Mouse (Mus musculus): ENCODE measurements around the gene Acox2. TPM values are rescaled to one million over a fixed set of nuclear protein-coding genes. Genes with fewer than 3 reads are reported as not detected.
"Not testable (repeated sequence)": the region's sequence is repeated elsewhere in the genome, so short reads cannot be mapped to it uniquely, and the experiment has no call there.

Acox2 gene
- total RNA-seq (2021): not detected
- long read RNA-seq, experiment 1: 0 reads
- long read RNA-seq, experiment 2: 0 reads

- DNase-seq (ENCODE audit: low spot score in 2 of 2): no peak
- intact Hi-C loops (cut with DNase I): no loop called here
Observed at GRCm38 (mm10) chr14:8259166-8259565, at the start of gene Acox2. Gene Acox2 (minus strand): TSS chr14:8259353.

DNA sequence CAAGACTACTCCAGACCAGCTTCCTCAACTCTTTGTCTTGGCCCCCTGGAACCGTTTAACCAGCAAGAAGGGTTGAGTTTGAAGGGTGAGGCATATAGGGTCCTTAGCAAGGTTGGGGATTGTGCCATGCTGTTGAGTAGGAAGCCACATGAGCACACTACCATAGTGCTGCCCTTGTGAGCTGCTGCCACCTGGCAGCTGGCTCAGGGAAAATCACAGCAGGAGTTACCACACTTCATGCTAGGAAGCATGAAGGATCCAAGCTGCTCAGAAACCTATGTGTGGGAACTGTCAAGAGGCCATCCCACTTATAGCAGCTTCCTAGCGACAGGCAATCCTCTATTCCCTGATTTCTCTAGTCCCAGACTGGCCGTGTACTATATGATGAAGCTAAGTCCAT is 49.5 kb upstream of the Acox2 start:
- intact Hi-C loops (cut with DNase I): no loop called here
- DNase-seq (ENCODE audit: low spot score in 2 of 2): peak in 1 of 2 experiments; percentile 31

GRCm38 (mm10) chr14:8306884-8307283 is 47.7 kb upstream of the Acox2 start:
- intact Hi-C loops (cut with DNase I): no loop called here
- no peak for DNase-seq (ENCODE audit: low spot score in 2 of 2)

DNA sequence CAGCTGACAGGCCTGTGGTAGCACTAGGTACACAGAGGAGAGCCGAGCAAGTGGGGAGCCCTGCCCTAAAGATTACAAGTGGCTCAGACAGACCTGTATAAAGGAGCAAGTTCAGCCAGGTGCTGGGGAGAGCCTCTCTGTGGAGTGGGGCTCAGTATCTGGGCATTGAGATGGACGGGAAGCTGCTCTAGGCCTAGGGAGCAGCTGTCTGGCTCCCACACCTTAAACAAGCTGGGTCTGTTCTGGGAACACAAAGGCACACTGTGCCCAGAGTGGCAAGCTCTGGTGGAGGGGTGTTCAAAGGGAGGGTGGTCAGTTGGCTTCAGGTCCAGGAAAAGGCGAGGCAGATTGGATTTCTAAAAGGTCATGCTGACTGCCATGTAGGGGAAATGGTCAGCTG is 45.9 kb upstream of the Acox2 start:
- intact Hi-C loops (cut with DNase I): no loop called here
- no peak for DNase-seq (ENCODE audit: low spot score in 2 of 2)

DNA sequence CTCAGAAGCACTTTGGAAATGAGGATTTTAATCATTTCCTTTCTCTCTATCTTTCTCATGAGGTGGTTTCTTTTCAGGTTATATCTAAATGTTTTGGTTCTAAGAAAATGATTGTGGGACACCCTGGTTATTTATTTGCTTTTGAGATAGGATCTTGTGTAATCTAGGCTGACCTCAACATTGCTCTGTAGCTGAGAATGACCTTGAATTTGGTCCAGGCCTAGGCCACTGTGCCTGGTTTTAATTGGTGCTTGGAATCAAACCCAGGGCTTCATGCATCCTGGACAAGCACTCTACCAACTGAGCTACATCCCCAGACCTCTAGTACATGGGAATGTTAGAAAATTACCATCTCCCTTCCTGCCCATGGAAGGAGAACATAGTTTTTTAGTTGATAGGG is 44.9 kb upstream of the Acox2 start:
- DNase-seq (ENCODE audit: low spot score in 2 of 2): no peak
- intact Hi-C loops (cut with DNase I): loop anchor here (5.0 kb wide), 1 partner anchor 62 kb away; no protein-coding TSS in a partner anchor

DNA sequence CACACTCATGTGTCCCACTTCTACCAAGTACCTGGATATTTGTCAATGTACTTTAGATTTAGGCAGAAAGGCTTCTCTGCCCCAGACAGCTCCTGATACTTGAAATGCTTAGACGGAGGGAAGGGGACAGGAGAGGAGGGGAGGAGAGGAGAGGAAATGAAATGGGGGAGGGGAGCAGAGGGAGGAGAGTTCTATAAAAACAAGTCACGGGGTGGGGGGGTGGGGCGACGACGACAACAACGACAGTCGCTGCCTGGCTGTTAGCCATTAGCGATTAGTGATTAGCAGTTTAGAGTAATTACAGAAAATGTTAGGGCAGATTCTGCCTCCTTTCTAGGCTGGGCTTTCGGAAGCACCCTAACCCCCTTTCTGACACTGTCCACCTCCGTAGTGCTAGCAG is 43.5 kb upstream of the Acox2 start:
- intact Hi-C loops (cut with DNase I): loop anchor here (5.0 kb wide), 1 partner anchor 60 kb away; no protein-coding TSS in a partner anchor
- no peak for DNase-seq (ENCODE audit: low spot score in 2 of 2)

GRCm38 (mm10) chr14:8300281-8300680 is 41.1 kb upstream of the Acox2 start:
- DNase-seq (ENCODE audit: low spot score in 2 of 2): peak in 1 of 2 experiments; percentile 32
- intact Hi-C loops (cut with DNase I): loop anchor here (2.0 to 5.0 kb wide), 2 partner anchors 43 to 58 kb away; no protein-coding TSS in a partner anchor

GRCm38 (mm10) chr14:8297889-8298293 is 38.7 kb upstream of the Acox2 start:
- intact Hi-C loops (cut with DNase I): loop anchor here (5.0 kb wide), 2 partner anchors 36 to 71 kb away; no protein-coding TSS in a partner anchor
- peak in 1 of 2 experiments; percentile 62 for DNase-seq (ENCODE audit: low spot score in 2 of 2)

DNA sequence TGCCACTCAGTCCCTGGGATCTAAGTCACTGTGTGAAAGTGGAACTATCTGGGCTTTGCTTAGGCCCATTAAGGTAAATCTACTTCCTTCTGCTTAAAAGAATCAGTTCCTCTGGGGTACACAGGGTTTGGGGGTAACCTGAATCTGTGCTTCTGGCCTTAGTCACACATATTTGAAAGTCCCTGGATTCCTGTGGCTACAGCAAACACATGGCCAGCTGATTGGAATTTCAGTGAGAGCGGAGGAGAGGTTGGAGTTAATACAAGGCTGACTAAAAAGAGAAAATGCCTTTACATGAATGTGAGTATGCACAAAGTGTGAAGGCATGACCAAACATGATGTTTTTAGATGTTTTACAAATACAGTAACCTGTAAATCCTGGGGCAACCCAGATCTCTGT is 35.1 kb upstream of the Acox2 start:
- intact Hi-C loops (cut with DNase I): no loop called here
- no peak for DNase-seq (ENCODE audit: low spot score in 2 of 2)

DNA sequence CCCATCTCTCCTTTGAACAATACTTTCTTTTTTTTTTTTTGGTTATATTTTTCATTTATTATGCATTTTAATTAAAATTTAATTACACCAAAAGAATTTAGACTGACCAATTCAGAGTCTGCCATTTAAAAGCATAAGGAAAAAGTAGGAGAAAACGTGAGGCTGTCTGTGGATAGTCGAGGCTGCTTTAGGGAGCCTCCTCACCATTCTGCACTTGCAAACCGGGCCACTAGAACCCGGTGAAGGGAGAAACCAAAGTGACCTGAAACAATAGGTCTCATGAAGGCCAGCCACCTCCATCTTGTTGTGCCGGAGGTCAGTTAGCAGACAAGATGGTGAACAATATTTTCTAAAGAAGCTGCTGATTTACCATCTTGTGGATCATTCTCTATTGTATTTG is 27.4 kb upstream of the Acox2 start:
- intact Hi-C loops (cut with DNase I): not testable (repeated sequence)
- DNase-seq (ENCODE audit: low spot score in 2 of 2): peak; percentile 45 to 94

GRCm38 (mm10) chr14:8283784-8284183 is 24.6 kb upstream of the Acox2 start:
- no peak for DNase-seq (ENCODE audit: low spot score in 2 of 2)
- intact Hi-C loops (cut with DNase I): no loop called here

DNA sequence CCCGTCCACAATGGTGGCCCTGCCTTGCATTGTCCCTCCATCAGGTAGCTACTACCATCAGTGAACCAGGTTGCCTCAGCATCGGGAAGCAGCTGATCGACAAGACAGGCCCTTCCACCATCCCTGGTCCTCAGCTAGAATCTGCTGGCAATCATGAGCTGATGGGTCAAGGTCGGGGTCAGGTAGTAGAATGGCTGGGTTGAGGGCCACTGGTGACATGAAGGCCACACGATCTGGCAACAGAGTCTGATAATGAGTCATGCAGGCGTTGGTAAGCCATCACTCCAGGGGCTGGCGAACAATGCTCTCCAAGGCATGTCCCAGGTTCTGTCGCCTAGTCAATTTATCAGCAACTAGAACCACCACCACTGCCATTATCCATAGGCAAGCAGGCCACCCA is 12.1 kb upstream of the Acox2 start:
- DNase-seq (ENCODE audit: low spot score in 2 of 2); intact Hi-C loops (cut with DNase I): not testable (repeated sequence)

DNA sequence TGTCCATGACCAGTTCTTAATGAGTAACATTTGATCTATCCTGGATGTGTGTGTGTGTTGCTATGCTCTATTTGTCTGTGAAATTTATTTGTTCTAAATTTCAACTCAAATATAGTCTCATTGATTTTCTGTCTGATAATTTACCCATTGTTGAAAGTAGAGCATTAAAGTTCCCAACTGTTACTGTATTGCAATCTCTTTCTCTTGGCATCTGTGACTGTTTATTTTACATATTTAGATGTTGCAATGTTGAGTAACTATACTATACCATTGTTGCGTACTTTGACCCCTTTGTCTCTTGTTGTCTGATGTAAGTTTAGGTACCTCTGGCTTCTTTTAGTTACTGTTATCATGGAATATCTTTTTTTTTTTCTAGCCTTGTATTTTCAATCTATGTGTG is 5.2 kb upstream of the Acox2 start:
- no peak for DNase-seq (ENCODE audit: low spot score in 2 of 2)
- intact Hi-C loops (cut with DNase I): loop anchor here (5.0 kb wide), 2 partner anchors 33 to 83 kb away; no protein-coding TSS in a partner anchor

DNA sequence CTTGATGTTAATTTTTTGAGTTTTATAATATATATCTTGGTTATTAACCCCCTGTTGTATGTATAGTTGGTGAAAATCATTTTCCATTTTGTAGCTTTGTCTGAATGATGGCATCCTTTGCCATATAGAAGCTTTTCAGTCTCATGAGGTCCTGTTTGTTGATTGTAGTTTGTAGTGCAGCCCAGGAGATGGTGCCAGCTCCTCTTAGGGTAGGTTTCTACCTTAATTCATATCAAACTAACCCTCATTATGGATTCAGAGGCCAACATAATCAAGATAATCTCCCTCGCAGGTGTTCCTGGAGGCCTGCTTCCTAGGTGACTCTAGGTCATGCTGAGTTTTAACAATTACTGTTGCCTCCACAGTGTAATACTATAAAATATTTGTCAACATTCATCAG is 3.1 kb upstream of the Acox2 start:
- no peak for DNase-seq (ENCODE audit: low spot score in 2 of 2)
- intact Hi-C loops (cut with DNase I): loop anchor here (5.0 kb wide), 2 partner anchors 35 to 85 kb away; no protein-coding TSS in a partner anchor

GRCm38 (mm10) chr14:8260214-8260613 is 1.1 kb upstream of the Acox2 start:
- no peak for DNase-seq (ENCODE audit: low spot score in 2 of 2)
- intact Hi-C loops (cut with DNase I): loop anchor here (5.0 kb wide), 2 partner anchors 37 to 87 kb away; no protein-coding TSS in a partner anchor

DNA sequence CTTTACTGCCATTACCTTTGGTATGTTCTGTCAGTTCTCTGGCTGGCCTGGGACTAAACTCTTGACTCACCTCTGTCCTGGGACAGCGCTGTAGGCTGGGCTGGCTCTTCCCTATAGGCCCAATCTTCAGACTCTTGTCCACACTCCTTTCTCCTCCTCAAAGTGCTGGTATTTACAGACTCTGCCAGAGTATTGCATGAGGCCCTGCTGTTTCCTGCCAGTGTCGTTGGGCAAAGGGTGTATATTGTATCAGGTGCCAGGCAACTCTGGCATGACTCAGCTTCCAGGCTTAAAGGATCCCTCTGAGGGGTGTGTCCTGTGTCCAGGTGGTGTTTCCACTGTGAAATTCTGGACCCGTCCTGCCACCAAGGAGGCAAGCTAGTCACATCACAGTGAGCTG is 401 bp downstream of the Acox2 start:
- intact Hi-C loops (cut with DNase I): no loop called here
- no peak for DNase-seq (ENCODE audit: low spot score in 2 of 2)

GRCm38 (mm10) chr14:8258335-8258627 is 872 bp downstream of the Acox2 start:
- no peak for DNase-seq (ENCODE audit: low spot score in 2 of 2)
- intact Hi-C loops (cut with DNase I): no loop called here

GRCm38 (mm10) chr14:8257521-8258334 is 1.4 kb downstream of the Acox2 start:
- intact Hi-C loops (cut with DNase I): no loop called here
- DNase-seq (ENCODE audit: low spot score in 2 of 2): no peak

DNA sequence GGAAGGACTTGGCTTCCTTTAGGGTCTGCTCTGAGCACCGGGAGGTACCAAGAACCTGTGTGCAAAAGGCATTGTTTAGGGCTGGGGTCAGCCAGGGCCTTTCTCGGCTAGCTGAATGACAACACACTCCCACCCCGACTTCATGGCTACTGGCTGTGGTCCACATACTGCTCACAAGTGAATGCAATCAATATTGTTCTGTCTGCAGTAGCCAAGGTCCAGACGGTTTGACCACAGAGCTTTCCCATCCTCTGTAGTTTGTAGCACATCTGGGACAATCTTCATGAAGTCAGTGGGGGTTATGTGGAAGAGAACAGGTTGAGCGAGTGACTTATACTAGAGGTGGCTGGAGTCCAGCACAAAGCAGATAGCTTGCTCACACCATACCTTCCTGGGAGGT is 2.3 kb downstream of the Acox2 start:
- intact Hi-C loops (cut with DNase I): no loop called here

GRCm38 (mm10) chr14:8256072-8256471 is 3.1 kb downstream of the Acox2 start:
- intact Hi-C loops (cut with DNase I): no loop called here
- no peak for DNase-seq (ENCODE audit: low spot score in 2 of 2)

More for the DNA sequence above, 2.3 kb downstream of the Acox2 start:
- no peak for DNase-seq (ENCODE audit: low spot score in 2 of 2)

GRCm38 (mm10) chr14:8255076-8255729 is 4.0 kb downstream of the Acox2 start:
- intact Hi-C loops (cut with DNase I): no loop called here
- peak; percentile 79 to 80 for DNase-seq (ENCODE audit: low spot score in 2 of 2)
